8 mouse cellular contexts compared by ENCODE assay signal in genomic region chr5:9265586-9266279, GRCm38 (mm10). TPM values are rescaled to one million over a fixed set of nuclear protein-coding genes. Genes with fewer than 3 reads are reported as not detected.
DNase-seq lines count a peak whose midpoint lies in the region; ATAC-seq and TF ChIP-seq lines count a peak whose summit lies in the region.

9330182L06Rik (plus strand) TSS chr5:9266118.

- H3K9me3 ChIP-seq in embryonic facial prominence, embryonic 13.5 days: no peaks in the 10 kb centered on the region
- no peaks in the 10 kb centered on the region for H3K9me3 ChIP-seq in liver, embryonic 14.5 days (ENCODE audit: control insufficient read depth, low read length)
- no peaks in the 10 kb centered on the region for H3K9me3 ChIP-seq in neural tube, embryonic 12.5 days

- H3K4me1 ChIP-seq in embryonic facial prominence, embryonic 13.5 days: 0 out of 2 replicates have a peak, but pooled peaks cover 7% of the 10 kb centered on the region
- H3K4me1 ChIP-seq in liver, embryonic 14.5 days (replicated peaks; ENCODE audit: control insufficient read depth in 2 of 2, insufficient read depth in 2 of 2, low read length in 1 of 2): peaks cover 0 to 5% of the 10 kb centered on the region in 2 experiments; a peak in 1 of 4 replicates
- H3K4me1 ChIP-seq in neural tube, embryonic 12.5 days: peaks cover 5% of the 10 kb centered on the region; the same call in 1 of the 2 replicates

- peak within 1 kb of the TSS; percentile 48; the same call in 1 of the 2 replicates for H3K27ac ChIP-seq in embryonic facial prominence, embryonic 13.5 days
- H3K27ac ChIP-seq in liver, embryonic 14.5 days: no peak within 1 kb of the TSS
- peak within 1 kb of the TSS; percentile 69 for H3K27ac ChIP-seq in neural tube, embryonic 12.5 days

- intact Hi-C loops in heart, postnatal 14 days (cut with DNase I): no loop called here

- peaks cover 18% of the 10 kb centered on the region for H3K27me3 ChIP-seq in embryonic facial prominence, embryonic 13.5 days
- H3K27me3 ChIP-seq in liver, embryonic 14.5 days (ENCODE audit: control insufficient read depth, insufficient read depth, low read length): peaks cover 13% of the 10 kb centered on the region
- no peaks in the 10 kb centered on the region for H3K27me3 ChIP-seq in neural tube, embryonic 12.5 days (replicated peaks)

- peak; percentile 15 to 31 for DNase-seq in B cell, adult 2 months
- peak; percentile 79 to 81 for DNase-seq in adrenal gland, postnatal 36 days
- peak; percentile 33 to 34 for DNase-seq in heart, postnatal 14 days
- peak; percentile 73 for DNase-seq in layer of hippocampus, adult 11-12 months (ENCODE audit: low spot score)
- no peak for DNase-seq in liver, embryonic 14.5 days (ENCODE audit: low read depth in 3 of 3, low spot score in 3 of 3)
- DNase-seq in thymus, postnatal 14 days: peak; percentile 3

- peak within 1 kb of the TSS; percentile 78 for H3K9ac ChIP-seq in embryonic facial prominence, embryonic 13.5 days
- no peak within 1 kb of the TSS for H3K9ac ChIP-seq in liver, embryonic 14.5 days (replicated peaks)
- H3K9ac ChIP-seq in neural tube, embryonic 12.5 days: peak within 1 kb of the TSS; percentile 83

- under 1% methylated on average over 47 of the region's 47 CpGs for WGBS in embryonic facial prominence, embryonic 13.5 days
- WGBS in liver, embryonic 14.5 days (ENCODE audit: insufficient replicate concordance): under 1% methylated on average over 39 of the region's 47 CpGs
- 2% methylated on average over 46 of the region's 47 CpGs for WGBS in neural tube, embryonic 12.5 days

- TF ChIP-seq EP300 in liver, embryonic 14.5 days (IDR thresholded peaks at IDR 0.05; ENCODE audit: low read depth): no peak

- peak within 1 kb of the TSS; percentile 90 for H3K4me2 ChIP-seq in embryonic facial prominence, embryonic 13.5 days
- H3K4me2 ChIP-seq in liver, embryonic 14.5 days (ENCODE audit: low read depth): peak within 1 kb of the TSS; percentile 61
- H3K4me2 ChIP-seq in neural tube, embryonic 12.5 days (replicated peaks): peak within 1 kb of the TSS; percentile 81

- TF ChIP-seq CTCF in liver, embryonic 14.5 days (IDR thresholded peaks at IDR 0.05; ENCODE audit: low read depth): no peak

- peak within 1 kb of the TSS; percentile 69 for H3K4me3 ChIP-seq in embryonic facial prominence, embryonic 13.5 days
- peak within 1 kb of the TSS; percentile 40 to 53 for H3K4me3 ChIP-seq in liver, embryonic 14.5 days (ENCODE audit: insufficient read depth in 1 of 2, low read depth in 2 of 2, low read length in 2 of 2)
- H3K4me3 ChIP-seq in neural tube, embryonic 12.5 days: peak within 1 kb of the TSS; percentile 54

- ATAC-seq in embryonic facial prominence, embryonic 13.5 days (ENCODE audit: insufficient number of reproducible peaks, insufficient read depth, low FRiP score, low TSS enrichment, low read depth): peak; percentile 85
- peak; percentile 53 for ATAC-seq in liver, embryonic 14.5 days (ENCODE audit: insufficient read depth)
- peak; percentile 94 for ATAC-seq in neural tube, embryonic 12.5 days (ENCODE audit: low FRiP score, low read depth)

- H3K36me3 ChIP-seq in embryonic facial prominence, embryonic 13.5 days: no peaks in the 10 kb centered on the region
- no peaks in the 10 kb centered on the region for H3K36me3 ChIP-seq in liver, embryonic 14.5 days (replicated peaks; ENCODE audit: control insufficient read depth, insufficient read depth, low read depth)
- H3K36me3 ChIP-seq in neural tube, embryonic 12.5 days: no peaks in the 10 kb centered on the region

RNA-seq across cellular contexts. Expression of gene 9330182L06Rik, which starts in this region (rescaled TPM):
- total RNA-seq in adrenal gland, postnatal 36 days (2021): 10 to 100 TPM in 1 of 2 experiments, 1 to 10 TPM in 1; 8.8 to 13.4 TPM
- 2.0 and 3.1 TPM in 2 replicates for polyA plus RNA-seq in embryonic facial prominence, embryonic 13.5 days (2015; fragmentation: Nextera tagmentation; extraction: Ambion mirVana)
- under 1 TPM; 0.24 to 0.26 TPM for total RNA-seq in heart, postnatal 14 days (2021)
- polyA plus RNA-seq in liver, embryonic 14.5 days (2012; rRNA removed): 0.11 and 0.17 TPM in 2 replicates
- 0.16 and 0.17 TPM in 2 replicates for polyA plus RNA-seq in liver, embryonic 14.5 days (2014; fragmentation: Nextera tagmentation; extraction: Ambion mirVana)
- 14.2 and 15.4 TPM in 2 replicates for polyA plus RNA-seq in neural tube, embryonic 12.5 days (2016; fragmentation: Nextera tagmentation; extraction: Ambion mirVana)

Comparison
In these comparisons a context has a peak if more than half of its experiments do, and no peak if none do; other contexts are left out.
1. RNA of gene 9330182L06Rik (total RNA-seq): 8.8 to 13.4 TPM in adrenal gland, postnatal 36 days; 0.24 to 0.26 TPM in heart, postnatal 14 days; every median in the first group is over 4 times any median in the second.
2. Peak in DNase-seq in heart, postnatal 14 days; RNA of the gene not detected or under 1 TPM.
3. Peak in ATAC-seq, H3K4me3 ChIP-seq and H3K4me2 ChIP-seq in liver, embryonic 14.5 days; RNA of the gene not detected or under 1 TPM.
4. DNase-seq: peak in B cell, adult 2 months (2 of 2), adrenal gland, postnatal 36 days (2 of 2), layer of hippocampus, adult 11-12 months (single experiment) and thymus, postnatal 14 days (single experiment); none in liver, embryonic 14.5 days (0 of 3).
5. Peak in every context shown above with its lines, with median percentiles within 50 percentile points of each other: ATAC-seq, H3K4me2 ChIP-seq and H3K4me3 ChIP-seq.